Mouse (Mus musculus): Measurements from ENCODE around the gene Cgrrf1. TPM values are rescaled to one million over a fixed set of nuclear protein-coding genes. Genes with fewer than 3 reads are reported as not detected.
A peak's percentile ranks its signal among the peaks of the same experiment; 100 is the strongest.
"Not testable (repeated sequence)": the region's sequence is repeated elsewhere in the genome, so short reads cannot be mapped to it uniquely, and the experiment has no call there.

The Cgrrf1 gene
- polyA plus RNA-seq, 1 experiment from 2014 or later: 24.4 TPM

GRCm38 (mm10) chr14:46818743-46819142, 13.2 kb upstream of the Cgrrf1 start:
- Histone ChIP-seq H3K4me1 (replicated peaks; ENCODE audit: control insufficient read depth, insufficient read depth, low read length) (peaks cover 17% of the 10 kb centered on the region; the same call in 1 of the 2 replicates), H3K27me3 (replicated peaks; ENCODE audit: control insufficient read depth, insufficient read depth, low read length) (no peaks in the 10 kb centered on the region), H3K4me2 (no peak overlapping the region), H3K4me3 (ENCODE audit: low read depth, low read length) (no peak overlapping the region), H3K9me3 (ENCODE audit: control insufficient read depth, low read length) (no peaks in the 10 kb centered on the region), H3K9ac (ENCODE audit: low read depth, low read length) (no peak overlapping the region), H3K27ac (ENCODE audit: low read depth, low read length) (no peak overlapping the region), H3K36me3 (ENCODE audit: control insufficient read depth, insufficient read depth, low read length) (peaks cover 7% of the 10 kb centered on the region)
- 91% methylated on average over 7 of the region's 7 CpGs for WGBS
- ATAC-seq (replicated peaks; ENCODE audit: low FRiP score) (no peak), DNase-seq (ENCODE audit: low spot score) (no peak)

DNA sequence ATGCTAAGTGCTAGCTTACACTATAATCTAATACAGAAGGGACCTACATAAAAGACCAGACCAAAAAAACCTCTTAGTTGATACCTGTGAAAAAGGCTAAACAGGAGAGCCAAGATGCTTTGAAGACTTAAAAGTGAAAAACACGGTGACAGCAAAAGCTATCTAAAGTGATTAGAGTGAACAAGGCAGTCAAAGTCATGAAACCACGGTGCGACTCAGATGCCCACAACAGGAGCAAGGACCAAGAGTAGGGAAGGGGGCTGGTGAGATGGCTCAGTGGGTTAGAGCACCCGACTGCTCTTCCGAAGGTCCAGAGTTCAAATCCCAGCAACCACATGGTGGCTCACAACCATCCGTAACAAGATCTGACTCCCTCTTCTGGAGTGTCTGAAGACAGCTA, 12.0 kb upstream of the Cgrrf1 start:
- ATAC-seq (replicated peaks; ENCODE audit: low FRiP score); H3K4me2 ChIP-seq: not testable (repeated sequence)
- 87% methylated on average over 5 of the region's 6 CpGs for WGBS

GRCm38 (mm10) chr14:46821271-46821872, 10.6 kb upstream of the Cgrrf1 start:
- DNase-seq (ENCODE audit: low spot score): no peak
- H3K27me3 ChIP-seq (replicated peaks; ENCODE audit: control insufficient read depth, insufficient read depth, low read length): no peaks in the 10 kb centered on the region
- ATAC-seq (replicated peaks; ENCODE audit: low FRiP score): peak; percentile 8; the same call in 1 of the 2 replicates
- H3K4me1 ChIP-seq (replicated peaks; ENCODE audit: control insufficient read depth, insufficient read depth, low read length): peaks cover 9% of the 10 kb centered on the region; the same call in 1 of the 2 replicates
- peak overlapping the region; percentile 91 for H3K27ac ChIP-seq (ENCODE audit: low read depth, low read length)
- no peaks in the 10 kb centered on the region for H3K9me3 ChIP-seq (ENCODE audit: control insufficient read depth, low read length)
- H3K9ac ChIP-seq (ENCODE audit: low read depth, low read length): peak overlapping the region; percentile 89
- H3K36me3 ChIP-seq (ENCODE audit: control insufficient read depth, insufficient read depth, low read length): peaks cover 3% of the 10 kb centered on the region; the same call in 1 of the 2 replicates
- under 1% methylated on average over 11 of the region's 11 CpGs for WGBS
- H3K4me3 ChIP-seq (ENCODE audit: low read depth, low read length): peak overlapping the region; percentile 89
- H3K4me2 ChIP-seq: peak overlapping the region; percentile 91

More for the DNA sequence above, 12.0 kb upstream of the Cgrrf1 start:
- H3K9ac ChIP-seq (ENCODE audit: low read depth, low read length); H3K36me3 ChIP-seq (ENCODE audit: control insufficient read depth, insufficient read depth, low read length); DNase-seq (ENCODE audit: low spot score); H3K9me3 ChIP-seq (ENCODE audit: control insufficient read depth, low read length); H3K27ac ChIP-seq (ENCODE audit: low read depth, low read length); H3K27me3 ChIP-seq (replicated peaks; ENCODE audit: control insufficient read depth, insufficient read depth, low read length); H3K4me3 ChIP-seq (ENCODE audit: low read depth, low read length): not testable (repeated sequence)
- peaks cover 17% of the 10 kb centered on the region; the same call in 1 of the 2 replicates for H3K4me1 ChIP-seq (replicated peaks; ENCODE audit: control insufficient read depth, insufficient read depth, low read length)

DNA sequence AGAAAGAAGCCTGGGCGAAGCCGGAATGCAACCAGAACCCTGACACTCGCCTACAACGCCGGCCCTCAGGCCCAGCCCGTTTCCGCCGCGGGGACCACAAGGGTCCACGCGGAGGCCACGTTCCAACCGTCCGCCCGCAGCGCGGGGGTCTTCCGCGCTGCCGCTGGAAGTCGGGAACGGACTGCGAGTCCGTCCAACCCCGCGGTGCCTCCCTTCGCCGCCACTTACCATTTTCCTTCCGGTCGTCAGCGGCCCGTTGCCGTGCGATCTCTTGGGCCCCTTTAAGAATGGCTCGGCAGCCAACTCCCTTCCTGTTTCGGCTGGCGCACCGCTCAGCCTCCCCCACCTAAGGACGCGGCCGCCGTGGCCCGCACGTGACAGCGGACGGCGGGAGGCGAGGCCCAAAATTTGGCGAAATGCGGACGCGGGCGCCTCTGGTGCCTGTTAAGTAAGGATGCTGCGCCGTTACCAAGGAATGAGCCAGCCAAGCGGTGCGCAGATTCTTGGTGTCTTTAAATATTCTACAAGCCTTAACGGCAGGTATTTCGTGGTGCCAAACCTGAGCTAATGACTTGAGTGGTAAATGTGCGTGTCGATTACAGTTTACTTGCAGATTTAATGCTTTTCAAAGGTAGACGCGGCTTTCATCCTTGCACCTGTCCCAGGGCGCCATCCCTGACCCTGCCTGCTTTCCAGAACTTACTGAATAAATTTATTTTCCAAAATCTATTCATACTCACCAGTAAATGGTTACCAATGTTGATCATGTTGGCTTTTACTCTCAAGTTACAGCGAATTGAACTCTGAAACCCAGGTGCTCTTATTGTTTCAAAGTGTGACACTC, 9.8 kb upstream of the Cgrrf1 start, which contains the start of gene Gmfb:
Gene Gmfb (minus strand): TSS at position 370 of the 844 bp plus-strand sequence.
- H3K4me3 ChIP-seq (ENCODE audit: low read depth, low read length): peak within 1 kb of the TSS; percentile 89

GRCm38 (mm10) chr14:46823996-46824395, 7.9 kb upstream of the Cgrrf1 start:
- no peaks in the 10 kb centered on the region for H3K36me3 ChIP-seq (ENCODE audit: control insufficient read depth, insufficient read depth, low read length)
- no peaks in the 10 kb centered on the region for H3K27me3 ChIP-seq (replicated peaks; ENCODE audit: control insufficient read depth, insufficient read depth, low read length)
- H3K4me2 ChIP-seq: no peak overlapping the region
- ATAC-seq (replicated peaks; ENCODE audit: low FRiP score): no peak
- DNase-seq (ENCODE audit: low spot score): no peak
- H3K4me3 ChIP-seq (ENCODE audit: low read depth, low read length): no peak overlapping the region
- H3K4me1 ChIP-seq (replicated peaks; ENCODE audit: control insufficient read depth, insufficient read depth, low read length): peaks cover 7% of the 10 kb centered on the region
- H3K9ac ChIP-seq (ENCODE audit: low read depth, low read length): no peak overlapping the region
- no peak overlapping the region for H3K27ac ChIP-seq (ENCODE audit: low read depth, low read length)
- WGBS: 72% methylated on average over 2 of the region's 2 CpGs
- H3K9me3 ChIP-seq (ENCODE audit: control insufficient read depth, low read length): no peaks in the 10 kb centered on the region

More for the DNA sequence above, 9.8 kb upstream of the Cgrrf1 start, which contains the start of gene Gmfb:
- Histone ChIP-seq H3K27me3 (replicated peaks; ENCODE audit: control insufficient read depth, insufficient read depth, low read length) (no peaks in the 10 kb centered on the region), H3K36me3 (ENCODE audit: control insufficient read depth, insufficient read depth, low read length) (peaks cover under 1% of the 10 kb centered on the region; the same call in 1 of the 2 replicates), H3K9me3 (ENCODE audit: control insufficient read depth, low read length) (no peaks in the 10 kb centered on the region), H3K27ac (ENCODE audit: low read depth, low read length) (peak within 1 kb of the TSS; percentile 91), H3K4me1 (replicated peaks; ENCODE audit: control insufficient read depth, insufficient read depth, low read length) (peaks cover 7% of the 10 kb centered on the region; the same call in 1 of the 2 replicates), H3K4me2 (peak within 1 kb of the TSS; percentile 91), H3K9ac (ENCODE audit: low read depth, low read length) (peak within 1 kb of the TSS; percentile 89)
- ATAC-seq (replicated peaks; ENCODE audit: low FRiP score): peak; percentile 96
- 1% methylated on average over 65 of the region's 65 CpGs for WGBS
- DNase-seq (ENCODE audit: low spot score): peak; percentile 91

DNA sequence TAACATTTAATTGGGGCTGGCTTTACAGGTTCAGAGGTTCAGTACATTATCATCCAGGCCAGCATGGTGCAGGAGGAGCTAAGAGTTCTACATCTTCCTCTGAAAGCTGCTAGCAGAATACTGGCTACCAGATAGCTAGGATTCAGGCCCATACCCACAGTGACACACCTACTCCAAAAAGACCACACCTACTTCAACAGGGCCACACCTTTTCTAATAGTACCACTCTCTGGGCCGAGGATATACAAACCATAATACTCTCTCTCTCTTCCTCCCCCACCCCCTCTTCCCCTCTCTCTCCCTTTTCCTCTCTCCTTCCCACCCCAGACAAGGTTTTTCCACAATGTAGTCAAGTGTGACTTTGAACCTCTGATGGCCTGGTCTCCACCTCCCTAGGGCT, 4.5 kb upstream of the Cgrrf1 start:
- DNase-seq (ENCODE audit: low spot score): no peak
- H3K27ac ChIP-seq (ENCODE audit: low read depth, low read length): no peak overlapping the region; the same call in 1 of the 2 replicates
- H3K4me3 ChIP-seq (ENCODE audit: low read depth, low read length): no peak overlapping the region
- H3K9me3 ChIP-seq (ENCODE audit: control insufficient read depth, low read length): no peaks in the 10 kb centered on the region
- no peak for ATAC-seq (replicated peaks; ENCODE audit: low FRiP score)
- H3K27me3 ChIP-seq (replicated peaks; ENCODE audit: control insufficient read depth, insufficient read depth, low read length): no peaks in the 10 kb centered on the region
- no peaks in the 10 kb centered on the region for H3K36me3 ChIP-seq (ENCODE audit: control insufficient read depth, insufficient read depth, low read length)
- no peak overlapping the region for H3K4me2 ChIP-seq
- H3K9ac ChIP-seq (ENCODE audit: low read depth, low read length): no peak overlapping the region
- 53% methylated on average over 1 of the region's 1 CpGs for WGBS
- H3K4me1 ChIP-seq (replicated peaks; ENCODE audit: control insufficient read depth, insufficient read depth, low read length): peaks cover 13% of the 10 kb centered on the region

DNA sequence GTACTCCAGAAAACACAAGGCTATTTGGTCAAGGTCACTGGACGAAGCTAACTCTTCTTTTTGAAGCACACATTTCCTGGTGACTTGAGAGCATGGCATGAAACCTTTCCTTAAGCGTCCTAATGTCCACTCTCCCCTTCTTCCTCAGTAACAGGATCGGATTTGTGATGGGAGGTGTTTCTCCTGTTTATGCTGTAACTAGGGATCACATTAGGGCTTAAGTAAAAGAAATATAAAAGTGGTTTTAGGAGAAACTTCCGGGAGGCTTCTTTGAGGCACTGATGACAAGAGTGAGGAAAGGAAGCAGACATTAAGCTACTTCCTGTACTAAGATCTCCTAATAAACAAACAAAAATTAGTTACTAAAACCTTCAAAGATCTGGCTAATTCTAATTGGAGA, 630 bp upstream of the Cgrrf1 start:
- H3K27me3 ChIP-seq (replicated peaks; ENCODE audit: control insufficient read depth, insufficient read depth, low read length): no peaks in the 10 kb centered on the region
- peak overlapping the region; percentile 65 for H3K4me2 ChIP-seq
- H3K4me1 ChIP-seq (replicated peaks; ENCODE audit: control insufficient read depth, insufficient read depth, low read length): peaks cover 17% of the 10 kb centered on the region
- 2% methylated on average over 4 of the region's 4 CpGs for WGBS
- no peaks in the 10 kb centered on the region for H3K9me3 ChIP-seq (ENCODE audit: control insufficient read depth, low read length)
- peak overlapping the region; percentile 75 for H3K27ac ChIP-seq (ENCODE audit: low read depth, low read length)
- ATAC-seq (replicated peaks; ENCODE audit: low FRiP score) (no peak), DNase-seq (ENCODE audit: low spot score) (no peak)
- no peaks in the 10 kb centered on the region for H3K36me3 ChIP-seq (ENCODE audit: control insufficient read depth, insufficient read depth, low read length)
- H3K4me3 ChIP-seq (ENCODE audit: low read depth, low read length): peak overlapping the region; percentile 95
- peak overlapping the region; percentile 72 for H3K9ac ChIP-seq (ENCODE audit: low read depth, low read length)

GRCm38 (mm10) chr14:46832354-46833272, 688 bp downstream of the Cgrrf1 start:
- WGBS: 6% methylated on average over 40 of the region's 40 CpGs
- no peaks in the 10 kb centered on the region for H3K9me3 ChIP-seq (ENCODE audit: control insufficient read depth, low read length)
- no peaks in the 10 kb centered on the region for H3K36me3 ChIP-seq (ENCODE audit: control insufficient read depth, insufficient read depth, low read length)
- peak overlapping the region; percentile 45; the same call in 1 of the 2 replicates for H3K27ac ChIP-seq (ENCODE audit: low read depth, low read length)
- H3K4me1 ChIP-seq (replicated peaks; ENCODE audit: control insufficient read depth, insufficient read depth, low read length): peaks cover 17% of the 10 kb centered on the region
- no peak for DNase-seq (ENCODE audit: low spot score)
- H3K4me2 ChIP-seq: peak overlapping the region; percentile 65
- H3K27me3 ChIP-seq (replicated peaks; ENCODE audit: control insufficient read depth, insufficient read depth, low read length): no peaks in the 10 kb centered on the region
- ATAC-seq (replicated peaks; ENCODE audit: low FRiP score): no peak; the same call in 1 of the 2 replicates
- peak overlapping the region; percentile 95 for H3K4me3 ChIP-seq (ENCODE audit: low read depth, low read length)
- H3K9ac ChIP-seq (ENCODE audit: low read depth, low read length): peak overlapping the region; percentile 88

Measured in liver, embryonic 11.5 days (tissue).